Mouse (Mus musculus): ENCODE results near the gene Parvb.

Gene Parvb

GRCm38 (mm10) chr15:84325736-84326135 is 93.9 kb downstream of the Parvb start:
- DNase-seq, result peak; percentile 43

DNA sequence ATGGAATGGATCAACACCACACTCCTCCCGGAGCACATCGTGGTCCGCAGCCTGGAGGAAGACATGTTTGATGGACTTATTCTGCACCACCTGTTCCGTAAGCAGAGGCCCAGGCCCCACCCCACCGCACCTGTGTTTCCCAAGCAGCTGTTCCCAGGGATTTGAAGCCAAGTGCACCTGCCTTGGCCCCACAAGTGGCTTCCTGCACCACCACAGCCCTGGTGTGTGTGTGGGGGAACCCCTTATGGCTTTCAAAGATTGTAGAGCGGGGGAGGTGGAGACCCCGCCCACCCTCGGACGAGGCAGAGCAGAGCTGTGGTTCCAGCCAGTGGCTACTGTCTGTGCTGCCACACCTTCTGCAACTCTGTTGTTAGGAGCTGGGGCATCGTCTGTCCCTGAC is 97.0 kb downstream of the Parvb start:
- DNase-seq, result no peak

DNA sequence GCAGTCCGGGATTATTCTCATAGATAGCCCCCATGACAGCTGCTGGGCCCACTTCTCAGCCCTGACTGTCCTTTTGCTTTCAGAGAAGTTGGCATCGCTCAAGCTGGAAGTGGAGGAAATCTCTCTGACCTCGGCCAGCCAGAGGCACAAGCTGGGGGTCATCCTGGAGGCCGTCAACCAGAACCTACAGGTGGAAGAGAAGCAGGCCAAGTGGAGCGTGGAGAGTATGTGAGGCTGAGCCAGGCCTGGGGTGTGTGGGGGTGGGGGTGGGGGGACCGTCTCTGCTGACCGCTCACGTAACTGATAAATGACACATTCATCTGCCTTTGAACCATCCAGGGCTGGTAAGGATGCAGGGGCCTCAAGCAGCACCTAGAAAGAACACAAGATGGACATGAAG is 98.1 kb downstream of the Parvb start:
- DNase-seq, result no peak

DNA sequence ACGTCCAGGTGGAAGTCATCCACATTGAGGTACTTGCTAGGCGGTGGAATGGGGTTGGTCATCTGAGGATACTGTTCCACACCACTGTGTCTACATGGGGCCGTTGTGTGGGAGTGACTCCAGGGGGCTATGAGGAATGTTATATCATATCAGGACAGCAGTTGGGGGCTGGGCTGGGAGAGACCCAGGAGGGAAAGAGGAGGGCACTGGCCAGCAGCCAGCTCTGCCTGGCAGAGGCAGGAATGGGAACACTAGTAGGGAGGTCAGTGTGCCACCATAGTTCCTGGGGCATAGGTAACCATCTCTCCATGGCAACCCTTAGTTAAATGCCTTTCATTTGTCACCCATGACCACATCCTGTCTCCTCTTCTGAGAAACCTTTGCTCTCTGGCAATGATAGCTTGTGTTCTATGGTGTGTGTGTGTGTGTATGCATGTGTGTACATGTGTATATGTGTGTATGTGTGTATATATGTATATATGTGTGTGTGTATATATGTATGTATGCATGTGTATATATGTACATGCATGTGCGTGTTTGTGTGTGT is 99.3 kb downstream of the Parvb start:
- no peak for DNase-seq

- no peak for DNase-seq
Measured at GRCm38 (mm10) chr15:84336281-84336817, 104.5 kb downstream of the Parvb start.

GRCm38 (mm10) chr15:84337599-84337998 is 105.8 kb downstream of the Parvb start:
- no peak for DNase-seq

- DNase-seq, result no peak
Measured at GRCm38 (mm10) chr15:84340926-84341325, 109.1 kb downstream of the Parvb start.

DNA sequence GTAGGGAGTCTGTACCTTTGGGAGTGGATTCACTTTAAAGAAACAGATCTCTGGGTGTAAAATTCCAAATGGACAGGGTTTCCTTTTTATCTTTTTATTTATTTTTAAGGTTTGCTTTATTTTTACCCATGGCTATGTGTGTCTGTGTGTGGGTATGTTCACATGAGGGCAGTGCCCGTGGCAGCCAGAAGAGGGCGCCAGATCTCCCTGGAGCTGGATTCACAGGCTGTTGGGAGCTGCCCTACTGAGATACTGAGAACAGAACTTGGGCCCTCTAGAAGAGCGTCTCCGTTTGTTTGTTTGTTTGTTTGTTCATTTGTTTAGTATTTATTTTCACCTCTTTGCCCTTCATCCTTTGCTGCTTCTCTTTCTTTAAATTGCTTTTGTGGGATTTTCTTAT is 116.9 kb downstream of the Parvb start:
- DNase-seq, result no peak

- DNase-seq, result peak; percentile 4
Measured at GRCm38 (mm10) chr15:84349915-84350738, 118.3 kb downstream of the Parvb start.

GRCm38 (mm10) chr15:84351342-84351741 is 119.5 kb downstream of the Parvb start:
- DNase-seq, result peak; percentile 9

GRCm38 (mm10) chr15:84351915-84352844 is 120.3 kb downstream of the Parvb start:
- DNase-seq, result no peak

GRCm38 (mm10) chr15:84355081-84355480 is 123.2 kb downstream of the Parvb start:
- DNase-seq, result no peak

DNA sequence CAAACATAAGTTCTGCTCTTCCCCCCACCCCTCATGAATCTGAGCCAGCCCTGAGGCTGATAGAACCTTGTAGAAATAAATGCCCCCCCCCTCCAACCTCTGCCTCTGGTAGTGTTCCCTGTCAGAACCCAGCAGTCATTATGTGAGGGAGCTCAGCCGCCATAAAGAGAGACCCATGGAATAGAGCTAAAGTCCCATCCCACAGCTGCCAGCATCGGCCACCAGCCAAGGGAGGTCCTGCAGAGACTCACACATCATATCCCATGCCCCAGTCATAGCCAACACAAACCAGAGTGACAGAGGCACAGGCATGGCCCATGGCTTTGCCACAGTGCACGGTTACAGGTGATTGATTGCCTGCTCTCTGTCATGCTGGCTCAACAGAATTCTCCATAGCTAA is 132.9 kb downstream of the Parvb start:
- DNase-seq, result no peak

Measured in lung, postnatal 36 days (tissue).